Mouse (Mus musculus): ENCODE data around the gene Zkscan4.

The Zkscan4 gene

GRCm38 (mm10) chr13:21478759-21479670 is at the start of gene Zkscan4, which contains the start of gene Gm10065:
Gene Zkscan4, plus strand, starts transcription at chr13:21478907.
Gene Gm10065, minus strand, starts transcription at chr13:21479441.
- WGBS: 4% methylated on average over 31 of the region's 31 CpGs

GRCm38 (mm10) chr13:21435476-21435875 is 43.2 kb upstream of the Zkscan4 start:
- WGBS: 78% methylated on average over 4 of the region's 4 CpGs

- WGBS: under 1% methylated on average over 32 of the region's 32 CpGs
Observed at GRCm38 (mm10) chr13:21440503-21441206, 38.1 kb upstream of the Zkscan4 start, which contains the start of gene Pgbd1. Gene Pgbd1, minus strand, starts transcription at chr13:21441058.

GRCm38 (mm10) chr13:21441207-21441572 is 37.5 kb upstream of the Zkscan4 start:
- 19% methylated on average over 10 of the region's 10 CpGs for WGBS

GRCm38 (mm10) chr13:21446796-21447195 is 31.9 kb upstream of the Zkscan4 start:
- WGBS: 75% methylated on average over 9 of the region's 9 CpGs

DNA sequence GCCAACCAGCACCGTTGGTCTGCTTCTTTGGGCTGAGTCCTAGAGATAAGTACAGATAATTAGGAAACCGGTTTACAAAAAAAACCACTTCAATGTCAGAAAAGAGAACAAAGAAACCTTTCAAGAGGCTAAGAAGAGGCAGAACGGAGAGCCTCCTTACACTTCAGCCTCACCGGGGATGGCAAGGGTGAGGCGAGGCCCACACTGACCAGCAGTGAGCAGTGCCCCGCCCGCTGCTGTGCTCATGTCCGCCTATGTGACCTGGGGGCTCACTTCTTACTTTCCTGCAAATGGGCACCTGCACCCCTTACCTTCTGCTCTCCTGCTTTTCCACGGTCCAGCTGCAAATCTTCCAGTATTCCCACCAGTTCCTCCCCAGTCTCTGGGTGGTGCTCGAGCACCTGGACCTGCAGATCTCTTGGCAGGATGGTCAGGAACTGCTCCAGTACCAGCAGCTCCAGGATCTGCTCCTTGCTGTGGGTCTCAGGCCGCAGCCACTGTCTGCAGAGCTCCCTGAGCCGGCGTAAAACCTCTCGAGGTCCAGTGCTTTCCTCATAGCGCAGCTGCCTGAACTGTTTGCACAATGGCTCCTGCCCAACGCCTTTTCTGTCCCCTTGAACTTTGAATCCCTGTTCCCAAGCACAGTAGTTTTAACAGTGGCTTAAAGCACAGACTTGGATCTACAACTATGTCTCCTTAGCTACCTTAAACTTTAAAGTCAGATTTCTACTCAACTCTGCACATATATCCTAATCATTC is 30.7 kb upstream of the Zkscan4 start:
- WGBS: 80% methylated on average over 16 of the region's 16 CpGs

DNA sequence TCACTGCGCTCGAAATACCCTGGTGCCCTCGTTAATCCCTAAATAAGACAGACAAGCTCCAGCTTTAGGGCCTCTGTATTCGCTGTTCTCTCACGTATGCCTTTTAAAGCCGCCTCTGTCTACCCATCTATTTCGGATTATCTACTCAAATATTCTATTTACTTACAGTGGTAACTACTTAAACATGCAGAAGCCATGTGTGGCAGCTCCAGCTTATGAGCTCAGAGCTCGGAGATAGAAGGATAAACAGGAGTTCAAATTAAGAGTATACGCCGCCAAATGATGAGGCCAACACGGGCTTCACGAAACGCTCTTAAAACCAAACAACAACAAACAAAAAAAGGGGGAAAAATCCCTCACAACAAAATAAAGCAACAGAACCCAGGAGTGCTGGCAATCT is 25.7 kb upstream of the Zkscan4 start:
- under 1% methylated on average over 13 of the region's 13 CpGs for WGBS

- under 1% methylated on average over 23 of the region's 23 CpGs for WGBS
Observed at GRCm38 (mm10) chr13:21453449-21453848, 25.3 kb upstream of the Zkscan4 start, which contains the start of gene Zscan26. Gene Zscan26, minus strand, starts transcription at chr13:21453730.

- WGBS: 88% methylated on average over 3 of the region's 3 CpGs
Observed at GRCm38 (mm10) chr13:21454133-21454532, 24.6 kb upstream of the Zkscan4 start.

- WGBS: 28% methylated on average over 4 of the region's 4 CpGs
Observed at GRCm38 (mm10) chr13:21456347-21456746, 22.4 kb upstream of the Zkscan4 start.

GRCm38 (mm10) chr13:21462516-21462915 is 16.2 kb upstream of the Zkscan4 start:
- 55% methylated on average over 9 of the region's 9 CpGs for WGBS

GRCm38 (mm10) chr13:21467336-21467735 is 11.4 kb upstream of the Zkscan4 start:
- 85% methylated on average over 10 of the region's 10 CpGs for WGBS

DNA sequence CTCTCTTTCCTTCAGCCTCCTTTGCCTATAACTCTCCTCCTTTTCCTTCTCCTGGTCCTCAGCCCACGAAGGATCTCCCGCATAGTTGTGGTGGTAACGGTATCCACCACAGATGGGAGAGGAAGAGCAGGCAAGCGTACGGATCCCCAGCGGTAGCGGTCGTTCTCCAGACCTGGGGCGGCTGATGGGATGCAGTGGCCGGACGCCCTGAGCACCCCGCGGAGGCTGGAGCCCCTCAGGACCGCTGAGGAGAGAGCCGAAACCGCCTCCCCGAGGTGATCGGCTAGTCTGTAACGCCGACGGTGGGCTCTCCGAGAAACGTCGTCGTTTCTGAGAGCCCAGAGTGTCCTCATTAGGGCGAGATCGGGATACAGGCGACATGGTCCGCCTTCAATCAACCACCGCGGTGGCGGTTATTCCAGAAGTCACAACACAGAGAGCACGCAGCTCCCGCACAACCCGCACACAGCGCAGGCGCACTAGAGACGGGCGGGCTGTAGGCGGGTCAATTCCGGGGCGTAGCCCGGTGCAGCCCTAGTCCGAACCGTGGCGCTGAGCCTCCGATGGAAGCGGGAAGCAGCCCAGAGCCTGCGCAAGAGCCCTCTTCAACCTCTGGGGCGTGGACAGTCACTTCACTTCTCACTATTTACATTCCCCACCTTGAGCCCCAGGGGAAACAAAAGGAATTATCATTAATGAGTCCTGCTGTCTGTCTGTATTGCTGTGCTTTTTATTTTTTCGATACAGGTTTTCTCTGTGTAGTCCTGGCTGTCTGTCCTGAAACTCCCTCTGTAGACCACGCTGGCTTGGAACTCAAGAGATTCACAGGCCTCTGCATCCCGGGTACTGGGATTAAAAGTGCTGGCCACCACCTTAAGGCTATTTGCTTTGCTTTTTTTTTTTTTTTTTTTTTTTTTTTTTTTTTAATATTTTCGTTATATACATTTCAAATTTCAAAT is 10.4 kb upstream of the Zkscan4 start, which contains the start of gene Nkapl:
Gene Nkapl, minus strand, starts transcription at position 449 of the 959 bp plus-strand sequence.
- under 1% methylated on average over 54 of the region's 54 CpGs for WGBS

GRCm38 (mm10) chr13:21469097-21469496 is 9.6 kb upstream of the Zkscan4 start:
- 23% methylated on average over 9 of the region's 9 CpGs for WGBS

GRCm38 (mm10) chr13:21472427-21472826 is 6.3 kb upstream of the Zkscan4 start:
- 40% methylated on average over 4 of the region's 4 CpGs for WGBS

GRCm38 (mm10) chr13:21486881-21487280 is 8.2 kb downstream of the Zkscan4 start:
- WGBS: 89% methylated on average over 1 of the region's 1 CpGs

DNA sequence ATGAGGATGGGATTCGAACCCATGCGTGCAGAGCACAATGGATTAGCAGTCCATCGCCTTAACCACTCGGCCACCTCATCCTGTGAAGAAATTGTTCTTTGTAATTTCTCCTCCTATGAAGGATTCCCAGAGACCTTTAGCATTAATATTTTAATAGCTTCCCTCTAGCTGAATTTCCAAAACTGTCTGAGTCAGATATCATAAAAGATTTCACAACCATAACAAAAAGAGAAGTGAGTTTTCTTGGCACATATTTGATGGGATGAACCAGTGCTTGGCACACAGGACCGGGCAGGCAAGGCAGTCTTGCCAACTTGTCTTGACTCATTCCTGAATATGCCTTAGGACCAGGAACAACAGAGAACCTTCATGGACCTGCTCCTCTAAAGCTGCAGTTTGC is 14.1 kb downstream of the Zkscan4 start:
- WGBS: 93% methylated on average over 5 of the region's 5 CpGs

DNA sequence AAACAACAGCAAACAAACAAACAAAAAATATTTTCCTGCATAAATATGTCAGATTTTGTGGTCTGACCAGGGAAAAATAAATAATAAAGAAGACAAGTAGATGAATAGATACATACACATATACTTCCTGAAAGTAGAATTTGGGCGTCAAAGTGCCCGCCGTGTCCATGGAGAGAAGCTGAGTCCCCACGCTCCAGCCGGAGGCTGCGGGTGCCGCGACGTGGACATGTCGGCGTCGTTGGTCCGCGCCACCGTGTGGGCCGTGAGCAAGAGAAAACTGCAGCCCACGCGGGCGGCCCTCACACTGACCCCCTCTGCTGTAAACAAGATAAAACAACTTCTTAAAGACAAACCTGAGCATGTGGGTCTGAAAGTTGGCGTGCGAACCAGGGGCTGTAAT is 16.4 kb downstream of the Zkscan4 start, which contains the start of gene AK157302:
Gene AK157302, plus strand, starts transcription at position 144 of the 400 bp plus-strand sequence.
- 96% methylated on average over 21 of the region's 21 CpGs for whole genome bisulfite sequencing

GRCm38 (mm10) chr13:21501182-21501581 is 22.5 kb downstream of the Zkscan4 start, which contains the start of gene Gm11273:
Gene Gm11273, minus strand, starts transcription at chr13:21501418.
- 96% methylated on average over 17 of the region's 17 CpGs for WGBS

GRCm38 (mm10) chr13:21502296-21502695 is 23.6 kb downstream of the Zkscan4 start:
- 91% methylated on average over 5 of the region's 5 CpGs for WGBS

All from cerebral cortex, adult 2 months (tissue).